Mouse (Mus musculus) adrenal gland, adult 8-10 months (tissue): ENCODE results near the gene Aire. TPM values are rescaled to one million over a fixed set of nuclear protein-coding genes. Genes with fewer than 3 reads are reported as not detected.

Source experiments
- DNase-seq: peaks from one replicate; pipeline ENCODE4 v3.0.0; 2022
- total RNA-seq, 4 experiments: library from RNA; stranded (reverse); gene quantifications; 2 replicates each; pipeline ENCODE4 v1.2.4; 2022

Gene Aire
- total RNA-seq, 4 experiments from 2014 or later, result not detected

DNA sequence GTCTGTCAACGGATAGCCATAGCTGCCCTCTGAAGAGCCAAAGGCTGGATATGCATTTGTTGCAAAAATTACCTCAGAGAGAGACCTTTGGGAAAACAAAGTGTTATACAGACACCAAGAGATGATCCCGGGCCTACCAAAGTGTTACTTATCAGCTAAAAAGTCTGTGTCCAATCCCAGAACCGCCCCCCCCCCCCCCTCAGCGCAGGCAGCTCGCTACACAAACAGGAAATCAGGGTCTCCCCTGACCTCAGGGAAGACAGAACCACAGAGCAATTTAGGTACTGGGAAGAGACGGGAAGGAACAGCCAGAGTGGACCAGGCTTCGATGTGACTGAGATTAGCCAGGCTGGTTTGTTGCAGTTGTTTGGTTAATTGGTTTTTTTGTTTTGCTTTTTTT, 36.2 kb downstream of the Aire start:
- no peak for DNase-seq

DNA sequence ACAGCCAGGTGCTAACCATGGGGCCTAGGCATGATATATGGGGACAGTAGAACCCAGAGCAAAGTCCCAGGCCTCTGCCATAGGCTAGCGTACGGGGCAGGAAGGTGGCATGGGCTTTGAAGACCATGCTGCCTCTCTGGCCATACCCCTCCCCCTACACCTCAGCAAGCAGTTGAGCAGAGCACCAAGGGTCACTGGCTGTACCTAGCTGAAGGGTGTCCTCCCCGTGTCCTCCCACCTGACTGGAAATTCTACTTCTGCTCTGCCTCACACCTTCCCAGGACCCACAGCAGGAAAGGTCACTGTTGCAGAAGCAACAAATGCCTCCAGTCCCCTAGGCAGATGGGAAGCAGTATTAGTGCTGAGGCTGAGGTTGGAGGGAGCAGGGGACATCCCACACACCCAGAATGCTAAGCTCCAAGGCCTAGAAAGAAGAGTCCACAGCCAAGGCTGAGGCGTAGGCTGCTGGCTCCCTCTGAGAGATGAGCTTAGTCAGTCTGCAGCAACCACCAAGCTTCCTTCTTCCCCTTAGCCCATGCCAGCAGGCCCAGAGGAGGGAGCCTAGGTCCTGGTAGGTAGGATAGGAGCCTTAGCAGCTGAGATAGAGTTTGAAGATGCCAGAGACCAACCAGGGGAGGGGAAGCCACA, 37.5 kb downstream of the Aire start:
- DNase-seq, result no peak

DNA sequence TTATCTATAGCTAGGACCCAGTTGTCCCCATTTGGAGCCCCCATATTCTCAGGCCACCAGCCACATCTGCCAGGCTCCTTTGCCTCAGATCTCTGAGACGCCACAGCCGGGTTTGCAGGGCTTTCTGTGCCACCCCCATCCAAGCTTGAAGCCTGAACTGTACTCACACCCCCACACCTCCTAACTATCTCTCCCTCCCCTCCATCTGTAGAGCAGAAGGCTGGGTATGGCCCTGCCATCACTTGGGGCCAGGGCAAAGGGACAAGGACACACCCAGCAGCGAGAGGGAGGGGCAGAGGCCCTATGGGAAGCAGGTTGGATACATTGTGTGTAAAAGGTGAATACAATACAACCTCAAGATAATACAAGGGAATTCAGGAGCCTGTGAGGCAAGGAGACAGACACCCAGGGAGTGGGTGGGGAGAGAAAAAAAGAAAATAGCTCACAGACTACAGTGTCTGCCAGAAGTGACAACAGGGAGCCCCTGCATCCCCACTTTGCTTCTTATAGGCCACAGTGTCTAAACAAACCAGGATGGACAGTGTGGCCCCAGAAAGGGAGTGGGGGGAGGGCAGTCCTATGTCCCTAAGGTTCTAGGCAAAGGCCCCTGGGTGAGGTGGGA, 38.8 kb downstream of the Aire start:
- DNase-seq, result no peak

DNA sequence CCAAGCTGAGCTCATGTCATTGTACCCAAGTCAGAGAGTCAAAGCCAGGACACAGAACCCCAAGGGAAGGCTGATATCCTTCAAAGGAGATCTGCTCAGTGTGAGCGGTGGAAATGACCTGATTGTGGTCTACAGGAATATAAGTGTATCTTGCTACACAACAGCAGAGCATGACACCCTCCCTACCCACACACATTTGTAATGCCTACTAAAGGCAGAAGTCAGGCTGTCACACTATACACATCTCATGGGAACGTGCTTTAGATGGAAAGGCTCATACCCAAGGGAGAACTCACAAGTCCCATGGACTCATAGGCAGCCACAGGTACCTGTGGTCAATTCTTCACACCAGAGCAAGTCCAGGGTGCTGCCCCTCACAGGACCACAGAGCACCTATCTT, 41.1 kb downstream of the Aire start:
- no peak for DNase-seq

DNA sequence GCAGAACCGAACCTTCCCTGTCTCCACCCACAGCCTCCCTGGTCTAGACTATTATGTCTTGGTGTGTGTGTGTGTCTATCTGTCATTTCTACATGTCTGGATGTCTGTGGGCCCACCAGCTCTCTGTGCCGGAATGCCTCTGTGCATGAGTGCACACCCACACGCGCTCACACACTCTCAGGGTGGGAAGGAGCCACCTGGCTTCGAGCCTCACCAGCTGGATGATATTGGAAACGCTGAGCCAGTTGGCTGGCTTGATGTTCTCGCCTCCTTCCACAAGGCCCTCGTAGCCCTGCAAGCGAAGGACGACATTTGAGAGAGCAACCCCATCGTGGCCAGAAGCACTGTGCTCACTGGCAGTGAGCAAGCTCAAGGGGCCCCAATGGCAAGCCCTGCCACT, 41.6 kb downstream of the Aire start:
- no peak for DNase-seq

DNA sequence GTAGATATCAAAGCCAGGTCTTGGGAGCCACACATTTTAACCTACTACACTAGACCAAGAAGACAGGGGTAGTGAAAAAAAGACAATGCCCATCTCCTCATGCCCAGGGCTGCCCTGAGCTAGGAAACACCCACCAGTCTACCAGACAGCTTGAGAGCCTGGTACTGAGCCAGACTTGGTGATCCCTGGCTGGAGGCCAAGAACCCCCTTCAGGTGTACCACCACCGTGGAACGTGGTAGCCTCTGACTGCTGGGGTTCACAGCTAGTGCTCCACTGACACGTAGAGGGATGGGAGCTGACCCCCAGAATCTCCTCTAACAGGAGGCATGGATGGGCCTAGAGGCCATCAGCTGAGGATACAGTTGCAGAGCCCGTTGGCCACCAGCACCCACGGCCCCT, 43.2 kb downstream of the Aire start:
- DNase-seq, result no peak

DNA sequence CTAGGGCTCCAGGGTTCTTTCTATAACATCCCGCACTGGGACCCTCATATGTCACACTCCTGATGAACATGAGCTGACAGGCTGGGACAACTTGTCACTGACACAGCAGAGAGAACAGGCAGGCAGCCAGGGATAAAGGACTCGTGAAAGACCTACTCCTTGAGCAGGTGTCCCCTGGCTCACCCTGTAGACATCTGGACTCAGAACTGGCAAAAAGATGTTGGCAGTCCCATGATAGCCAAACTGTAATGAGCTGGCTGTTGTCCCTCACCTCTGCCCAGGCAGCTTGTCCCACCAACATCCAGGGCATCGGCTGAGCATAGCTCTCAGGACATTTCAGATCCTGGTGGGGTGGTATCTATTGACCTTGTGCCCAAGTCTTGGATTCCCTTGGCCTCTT, 47.8 kb downstream of the Aire start:
- no peak for DNase-seq

DNA sequence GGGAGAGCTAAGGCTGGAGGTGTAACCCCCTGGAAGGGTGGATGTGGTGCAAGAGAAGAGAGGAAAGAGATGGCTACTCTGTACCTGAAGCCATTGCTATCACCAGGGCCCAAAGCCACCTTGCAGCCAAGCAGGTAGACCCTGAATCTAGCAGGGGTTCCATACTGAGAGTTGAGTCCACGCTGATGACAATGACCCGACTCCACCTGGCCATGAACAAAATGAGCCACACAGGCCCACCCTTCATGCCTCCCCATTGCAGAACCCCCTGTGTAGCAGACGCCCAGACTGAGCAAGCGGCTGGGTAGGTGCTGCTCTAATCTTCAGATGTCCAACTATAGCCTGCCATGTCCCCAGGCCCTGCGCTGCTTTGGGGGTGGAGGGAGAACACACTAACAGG, 57.6 kb downstream of the Aire start:
- DNase-seq, result no peak

DNA sequence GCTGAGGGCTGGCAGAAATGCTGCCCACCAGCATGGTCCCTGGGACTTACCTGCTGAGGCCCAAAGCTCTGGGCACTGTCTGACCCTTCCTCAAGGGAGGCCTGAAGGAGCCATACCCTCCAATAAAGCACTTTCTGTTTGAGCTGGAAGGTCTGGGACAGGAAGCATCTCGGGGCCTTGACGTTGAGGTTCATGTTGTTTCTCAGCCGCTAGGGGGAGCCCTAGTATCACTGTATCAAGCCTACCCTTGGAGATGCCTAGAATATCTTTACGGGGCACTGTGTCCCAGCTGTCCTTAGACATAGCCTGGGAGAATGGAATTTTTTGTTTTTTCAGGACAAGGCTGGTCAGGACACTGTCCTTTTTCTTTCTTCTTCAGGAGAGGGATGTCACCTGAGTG, 58.8 kb downstream of the Aire start:
- DNase-seq, result peak; percentile 47

Other genes with a start within 250 kb of the Aire start
- gene Gm9639, start 248.5 kb downstream of the Aire start, total RNA-seq, result not detected
- gene Gm19668, start 244.5 kb downstream of the Aire start, total RNA-seq, result not detected
- gene Gm9507, start 231.8 kb downstream of the Aire start, total RNA-seq, result not detected
- gene Gm2696, start 228.9 kb downstream of the Aire start, total RNA-seq, result not detected
- not detected for gene Krtap10-4, start 216.5 kb downstream of the Aire start, total RNA-seq
- gene Krtap10-10, start 207.7 kb downstream of the Aire start, total RNA-seq, result not detected
- gene Gm36176, start 196.8 kb downstream of the Aire start, total RNA-seq, result not detected
- not detected for gene Gm10318, start 190.8 kb downstream of the Aire start, total RNA-seq
- not detected for gene Gm3285, start 181.6 kb downstream of the Aire start, total RNA-seq
- gene Lrrc3, start 141.1 kb downstream of the Aire start, total RNA-seq, result 10 to 100 TPM in 1 of 4 experiments, 1 to 10 TPM in 3; 5.5 to 10.8 (median 7.3) TPM
- gene Trpm2, start 73.0 kb downstream of the Aire start, total RNA-seq, result 10 to 100 TPM in 2 of 4 experiments, 1 to 10 TPM in 2; 2.2 to 10.4 (median 7.6) TPM
- 10 to 100 TPM; 18.8 to 41.2 (median 28.6) TPM for gene 1810043G02Rik, start 65.1 kb downstream of the Aire start, total RNA-seq
- gene Pfkl, start 33.5 kb downstream of the Aire start, total RNA-seq, result 100 to 1,000 TPM in 1 of 4 experiments, 10 to 100 TPM in 3; 79.7 to 108 (median 89.6) TPM
- 10 to 100 TPM in 3 of 4 experiments, 1 to 10 TPM in 1; 4.3 to 41.2 (median 20.8) TPM for gene Dnmt3l, start 1.7 kb downstream of the Aire start, total RNA-seq
- gene Icosl, start 25.7 kb upstream of the Aire start, total RNA-seq, result 10 to 100 TPM; 17.7 to 20.6 (median 18.7) TPM
- gene D10Jhu81e, start 126.2 kb upstream of the Aire start, total RNA-seq, result 100 to 1,000 TPM; 187 to 284 (median 230) TPM
- 10 to 100 TPM; 20.1 to 22.4 (median 21.3) TPM for gene Pwp2, start 141.5 kb upstream of the Aire start, total RNA-seq
- gene Trappc10, start 201.0 kb upstream of the Aire start, total RNA-seq, result 10 to 100 TPM; 59.1 to 66.4 (median 60.2) TPM